Mouse (Mus musculus) forebrain, postnatal 0 days (tissue): Measurements from ENCODE around the gene Aym1. TPM values are rescaled to one million over a fixed set of nuclear protein-coding genes. Genes with fewer than 3 reads are reported as not detected.

Experiments used
- ATAC-seq: fragments of 200-750 bp; cut with Nextera tagmentation; 2 replicates; pipeline ENCODE4 v1.8.0; 2017; ENCODE audit warnings: mild to moderate bottlenecking, moderate library complexity
- DNase-seq: peaks from one replicate; pipeline ENCODE4 v3.0.0-alpha.2; 2015
- H3K27ac ChIP-seq: fragments of 300-500 bp; sonication (generic); 2 replicates; pipeline ENCODE4 v1.5.1; 2014; ENCODE audit warnings: low read depth, mild to moderate bottlenecking, antibody characterized with exemption, low read length, moderate library complexity, mixed read lengths
- H3K27me3 ChIP-seq: fragments of 300-500 bp; sonication (generic); 2 replicates; pipeline ENCODE4 v1.6.1; 2014; ENCODE audit warnings: mild to moderate bottlenecking, low read length, mixed read lengths; ENCODE audit not compliant: insufficient read depth
- H3K36me3 ChIP-seq: fragments of 300-500 bp; sonication (generic); 2 replicates; pipeline ENCODE4 v1.6.1; 2014; ENCODE audit warnings: mild to moderate bottlenecking, moderate library complexity; ENCODE audit not compliant: insufficient read depth
- H3K4me1 ChIP-seq: fragments of 300-500 bp; sonication (generic); 2 replicates; pipeline ENCODE4 v1.6.1; 2014; ENCODE audit warnings: antibody characterized with exemption; ENCODE audit not compliant: insufficient read depth
- H3K4me2 ChIP-seq: fragments of 300-500 bp; sonication (generic); 2 replicates; pipeline ENCODE4 v1.6.1; 2014; ENCODE audit warnings: low read depth, mild to moderate bottlenecking, moderate library complexity
- H3K4me3 ChIP-seq: fragments of 300-500 bp; sonication (generic); 2 replicates; pipeline ENCODE4 v1.5.1; 2014; ENCODE audit warnings: low read depth, low read length, mixed read lengths
- H3K9ac ChIP-seq: fragments of 300-500 bp; sonication (generic); 2 replicates; pipeline ENCODE4 v1.6.1; 2014; ENCODE audit warnings: mild to moderate bottlenecking
- H3K9me3 ChIP-seq: fragments of 300-500 bp; sonication (generic); 2 replicates; pipeline ENCODE4 v1.6.1; 2016; ENCODE audit warnings: low read length
- CTCF ChIP-seq: sonication (generic); IDR thresholded peaks from 2 replicates; pipeline ENCODE4 v1.5.1; 2016; ENCODE audit warnings: antibody characterized with exemption, control low read depth, low read depth
- WGBS: fragments of 180-500 bp; shearing (Covaris S2); extraction: QIAGEN DNeasy Blood & Tissue Kit; methylation state at CpG from one replicate; pipeline ENCODE4 v1.1.7; 2014; 5-methylcytosine and 5-hydroxymethylcytosine counted together
- polyA plus RNA-seq: library from polyadenylated mRNA; unstranded; fragments of >200 nt; fragmentation: Nextera tagmentation; extraction: Ambion mirVana; gene quantifications from 2 replicates; pipeline ENCODE4 v1.2.1, GENCODE M21; 2015
- total RNA-seq: library from RNA; depleted of rRNA; stranded (reverse); fragments of >200 nt; gene quantifications from 2 replicates; pipeline ENCODE4 v1.2.3, GENCODE M21; 2014

The Aym1 gene
- total and polyA plus RNA-seq, 2 experiments from 2014 or later: not detected

DNA sequence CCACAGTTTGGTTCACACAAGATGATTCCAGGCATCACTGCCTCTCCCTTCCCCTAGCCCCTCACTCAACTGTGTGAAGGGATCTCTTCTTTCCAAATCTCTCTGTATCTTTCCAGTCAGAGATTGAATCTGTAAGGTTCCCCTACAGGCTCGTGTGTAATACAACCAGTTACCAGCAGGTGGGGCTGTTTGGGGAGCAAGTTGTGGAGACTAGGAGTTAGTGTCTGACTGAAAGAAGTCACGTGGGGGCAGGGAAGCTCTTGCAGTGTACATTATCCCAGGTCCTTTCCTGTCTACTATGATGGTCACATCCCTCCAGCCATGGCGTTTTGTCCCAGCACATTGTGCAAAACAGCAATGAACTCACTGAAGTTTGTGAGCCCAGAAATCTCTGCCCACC lies 18.7 kb downstream of the Aym1 start:
- Histone ChIP-seq H3K36me3 (no peaks in the 10 kb centered on the region), H3K4me1 (0 out of 2 replicates have a peak, but pooled peaks cover 4% of the 10 kb centered on the region), H3K4me3 (no peak overlapping the region), H3K9me3 (no peaks in the 10 kb centered on the region), H3K27me3 (no peaks in the 10 kb centered on the region), H3K9ac (no peak overlapping the region), H3K4me2 (no peak overlapping the region), H3K27ac (no peak overlapping the region)
- TF ChIP-seq CTCF: peak; percentile 88
- 23% methylated on average over 3 of the region's 3 CpGs for WGBS
- ATAC-seq (0 out of 2 replicates have a peak, but pooled peaks have one; percentile 21), DNase-seq (peak; percentile 87)

- H3K9ac ChIP-seq: no peak overlapping the region
- no peak for TF ChIP-seq CTCF
- no peaks in the 10 kb centered on the region for H3K36me3 ChIP-seq
- H3K4me3 ChIP-seq: no peak overlapping the region
- ATAC-seq (no peak), DNase-seq (no peak)
- H3K27me3 ChIP-seq: no peaks in the 10 kb centered on the region
- no peaks in the 10 kb centered on the region for H3K9me3 ChIP-seq
- no peak overlapping the region for H3K27ac ChIP-seq
- WGBS: 75% methylated on average over 1 of the region's 1 CpGs
- 0 out of 2 replicates have a peak, but pooled peaks cover 4% of the 10 kb centered on the region for H3K4me1 ChIP-seq
- no peak overlapping the region for H3K4me2 ChIP-seq
Observed at GRCm38 (mm10) chr5:113376292-113376691, 19.2 kb downstream of the Aym1 start.

DNA sequence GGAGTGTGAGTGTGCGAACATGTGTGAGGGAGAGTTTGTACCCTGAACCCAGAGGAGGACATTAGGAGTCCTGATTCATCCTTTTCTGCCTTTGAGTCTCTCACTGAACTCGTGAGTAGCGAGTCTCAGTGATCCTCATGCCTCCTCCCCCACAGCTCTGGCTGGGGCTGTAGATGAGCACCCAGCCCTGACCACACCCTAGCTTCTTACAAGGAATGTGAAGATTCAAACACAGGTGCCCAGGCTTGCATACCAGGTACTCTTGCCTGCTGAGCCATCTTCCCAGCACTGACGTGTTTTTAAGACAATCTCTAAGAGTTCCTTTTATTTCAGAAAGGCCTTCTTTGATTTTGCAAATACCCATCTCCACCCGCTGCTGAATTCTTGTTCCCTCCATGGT lies 22.3 kb downstream of the Aym1 start:
- Histone ChIP-seq H3K9me3 (no peaks in the 10 kb centered on the region), H3K27me3 (no peaks in the 10 kb centered on the region), H3K9ac (no peak overlapping the region), H3K4me2 (no peak overlapping the region), H3K27ac (no peak overlapping the region), H3K36me3 (no peaks in the 10 kb centered on the region), H3K4me3 (no peak overlapping the region), H3K4me1 (no peaks in the 10 kb centered on the region)
- TF ChIP-seq CTCF: no peak
- DNase-seq (no peak), ATAC-seq (no peak)
- 72% methylated on average over 5 of the region's 5 CpGs for WGBS

GRCm38 (mm10) chr5:113380553-113380952 lies 23.5 kb downstream of the Aym1 start:
- 86% methylated on average over 8 of the region's 8 CpGs for WGBS
- H3K9ac ChIP-seq: no peak overlapping the region
- no peak overlapping the region for H3K27ac ChIP-seq
- no peaks in the 10 kb centered on the region for H3K27me3 ChIP-seq
- no peak overlapping the region for H3K4me3 ChIP-seq
- H3K9me3 ChIP-seq: no peaks in the 10 kb centered on the region
- no peak for TF ChIP-seq CTCF
- DNase-seq: no peak
- no peaks in the 10 kb centered on the region for H3K4me1 ChIP-seq
- H3K4me2 ChIP-seq: no peak overlapping the region
- H3K36me3 ChIP-seq: no peaks in the 10 kb centered on the region
- no peak for ATAC-seq

GRCm38 (mm10) chr5:113382580-113382979 lies 25.5 kb downstream of the Aym1 start:
- H3K36me3 ChIP-seq: no peaks in the 10 kb centered on the region
- no peaks in the 10 kb centered on the region for H3K4me1 ChIP-seq
- no peak overlapping the region for H3K4me2 ChIP-seq
- ATAC-seq (no peak), DNase-seq (no peak)
- H3K27me3 ChIP-seq: no peaks in the 10 kb centered on the region
- H3K27ac ChIP-seq: no peak overlapping the region
- no peak for TF ChIP-seq CTCF
- H3K4me3 ChIP-seq: no peak overlapping the region
- WGBS: 22% methylated on average over 4 of the region's 4 CpGs
- no peaks in the 10 kb centered on the region for H3K9me3 ChIP-seq
- no peak overlapping the region for H3K9ac ChIP-seq

DNA sequence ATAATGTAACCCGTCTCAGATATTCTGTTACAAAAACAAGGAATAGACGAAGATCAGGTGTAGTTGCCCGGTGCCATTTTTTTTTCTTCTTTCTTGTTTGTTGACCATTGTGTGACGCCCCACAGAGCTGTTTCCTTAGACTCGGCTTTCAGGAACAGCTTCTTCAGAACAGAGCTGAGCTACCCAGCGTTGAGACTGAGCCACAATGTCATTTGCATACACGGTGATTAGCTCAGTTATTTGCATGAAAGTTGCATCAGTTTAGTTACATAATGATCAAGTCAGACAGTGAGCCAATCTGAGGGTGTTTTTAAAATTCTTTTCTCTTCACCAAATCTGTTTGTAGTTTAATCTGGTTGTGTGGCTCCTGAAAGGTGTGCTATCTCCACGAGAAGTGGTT lies 36.7 kb downstream of the Aym1 start:
- no peak for TF ChIP-seq CTCF
- H3K27me3 ChIP-seq: no peaks in the 10 kb centered on the region
- no peak overlapping the region for H3K4me3 ChIP-seq
- DNase-seq (no peak), ATAC-seq (no peak)
- no peak overlapping the region for H3K27ac ChIP-seq
- no peaks in the 10 kb centered on the region for H3K36me3 ChIP-seq
- H3K4me1 ChIP-seq: 0 out of 2 replicates have a peak, but pooled peaks cover 4% of the 10 kb centered on the region
- 38% methylated on average over 8 of the region's 8 CpGs for WGBS
- H3K4me2 ChIP-seq: no peak overlapping the region
- no peak overlapping the region for H3K9ac ChIP-seq
- no peaks in the 10 kb centered on the region for H3K9me3 ChIP-seq

DNA sequence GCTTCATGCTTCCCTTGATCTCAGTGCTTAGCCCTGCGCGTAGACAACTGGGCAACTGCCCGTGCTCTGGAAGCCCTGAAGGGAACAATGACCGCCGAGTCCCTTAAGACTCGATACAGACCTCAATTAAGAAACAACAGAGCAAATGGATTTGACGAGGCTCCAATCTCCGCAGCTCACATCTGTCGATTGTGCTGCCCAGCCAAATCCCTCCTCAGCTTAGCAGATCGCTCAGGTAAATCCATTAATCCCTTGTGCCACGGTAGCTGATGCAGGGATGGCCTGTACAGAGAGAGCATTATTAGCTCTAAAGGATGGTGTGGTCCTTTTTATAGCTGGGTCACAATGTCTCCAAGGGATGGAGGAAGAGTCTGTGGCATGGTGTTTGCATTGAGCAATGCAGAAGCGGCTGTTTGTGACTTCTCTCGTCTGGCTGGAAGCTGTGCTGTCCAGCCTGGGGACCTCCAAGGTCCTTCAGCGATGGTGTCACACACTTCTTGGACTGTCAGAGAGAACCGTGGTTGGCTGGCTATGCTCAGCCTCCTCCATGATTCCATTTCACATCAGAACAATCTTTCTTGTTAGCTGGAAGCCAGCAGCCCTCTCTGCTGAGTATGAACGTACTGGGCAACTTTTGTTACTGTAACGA lies 39.3 kb downstream of the Aym1 start:
- Histone ChIP-seq H3K9me3 (no peaks in the 10 kb centered on the region), H3K27me3 (no peaks in the 10 kb centered on the region), H3K27ac (no peak overlapping the region), H3K4me2 (no peak overlapping the region), H3K36me3 (no peaks in the 10 kb centered on the region), H3K4me1 (0 out of 2 replicates have a peak, but pooled peaks cover 4% of the 10 kb centered on the region), H3K4me3 (no peak overlapping the region), H3K9ac (no peak overlapping the region)
- DNase-seq (no peak), ATAC-seq (no peak)
- WGBS: 56% methylated on average over 17 of the region's 17 CpGs
- no peak for TF ChIP-seq CTCF
